Mouse (Mus musculus): ENCODE measurements at regions not wholly inside any gene's neighbourhood (a gene's known extent, or its start where the extent isn't known, plus 50 kb on each side); places are given as distances from the start of the nearest gene placed in this dataset.
"Not testable (repeated sequence)": the region's sequence is repeated elsewhere in the genome, so short reads cannot be mapped to it uniquely, and the experiment has no call there.

DNA sequence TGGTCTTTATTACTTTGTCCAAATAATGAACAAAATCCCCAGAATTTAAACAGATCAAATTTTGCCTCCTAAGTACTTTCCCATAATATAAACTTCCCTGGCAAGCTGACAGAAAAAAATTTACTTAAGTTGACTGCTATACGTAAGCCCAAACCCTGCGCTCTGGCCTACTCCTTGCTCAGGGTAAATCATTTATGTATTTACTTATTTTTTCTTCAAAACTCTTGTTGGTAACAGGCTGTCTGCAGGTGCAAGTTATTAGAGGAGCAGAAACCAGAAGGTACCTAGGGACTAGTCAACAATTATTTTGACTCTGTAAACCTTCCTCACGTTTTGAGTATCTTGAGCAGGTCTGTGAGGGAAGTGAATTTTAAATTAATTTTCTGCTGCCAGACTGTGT lies 2615.7 kb downstream of the Poteg start:
- no peaks in the 10 kb centered on the region for H3K9me3 ChIP-seq (ENCODE audit: low read length)
- no peaks in the 10 kb centered on the region for H3K36me3 ChIP-seq (ENCODE audit: insufficient read depth, low read length)
- no peaks in the 10 kb centered on the region for H3K27me3 ChIP-seq (ENCODE audit: insufficient read depth, low read length)
- no peak for TF ChIP-seq CTCF (IDR thresholded peaks at IDR 0.05; ENCODE audit: low read depth)
- H3K27ac ChIP-seq: no peak overlapping the region
- H3K4me1 ChIP-seq (ENCODE audit: insufficient read depth, low read length): no peaks in the 10 kb centered on the region
- H3K4me3 ChIP-seq (ENCODE audit: low read length): no peak overlapping the region
- 80% methylated on average over 3 of the region's 3 CpGs for WGBS
- no peak overlapping the region for H3K9ac ChIP-seq (replicated peaks; ENCODE audit: low read length)
- DNase-seq (ENCODE audit: low spot score) (no peak), ATAC-seq (no peak)
- no peak overlapping the region for H3K4me2 ChIP-seq (ENCODE audit: low read depth, low read length)

DNA sequence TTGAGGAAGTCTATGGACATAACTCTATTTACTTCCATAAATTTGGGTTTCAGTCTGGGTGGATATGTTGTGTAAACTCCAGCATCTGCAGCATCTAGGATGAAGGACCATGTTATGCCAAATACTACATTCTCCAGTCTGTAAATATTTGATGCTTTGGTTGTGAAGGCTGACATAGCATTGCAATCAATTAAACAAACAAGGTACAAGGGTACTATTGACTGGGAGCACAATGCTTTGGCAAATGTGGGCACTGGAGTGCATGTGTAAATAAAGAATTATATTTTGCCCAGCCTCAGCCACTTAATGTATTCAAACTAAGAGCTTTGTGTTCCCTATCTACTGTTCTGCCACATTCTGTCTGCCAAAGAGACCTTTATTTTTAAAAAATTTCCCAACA lies 2630.3 kb downstream of the Poteg start:
- TF ChIP-seq CTCF (IDR thresholded peaks at IDR 0.05; ENCODE audit: low read depth): no peak
- Histone ChIP-seq H3K9ac (replicated peaks; ENCODE audit: low read length) (no peak overlapping the region), H3K27ac (no peak overlapping the region), H3K4me2 (ENCODE audit: low read depth, low read length) (no peak overlapping the region), H3K9me3 (ENCODE audit: low read length) (no peaks in the 10 kb centered on the region), H3K36me3 (ENCODE audit: insufficient read depth, low read length) (no peaks in the 10 kb centered on the region), H3K4me3 (ENCODE audit: low read length) (no peak overlapping the region), H3K4me1 (ENCODE audit: insufficient read depth, low read length) (no peaks in the 10 kb centered on the region), H3K27me3 (ENCODE audit: insufficient read depth, low read length) (no peaks in the 10 kb centered on the region)
- DNase-seq (ENCODE audit: low spot score) (no peak), ATAC-seq (no peak)

DNA sequence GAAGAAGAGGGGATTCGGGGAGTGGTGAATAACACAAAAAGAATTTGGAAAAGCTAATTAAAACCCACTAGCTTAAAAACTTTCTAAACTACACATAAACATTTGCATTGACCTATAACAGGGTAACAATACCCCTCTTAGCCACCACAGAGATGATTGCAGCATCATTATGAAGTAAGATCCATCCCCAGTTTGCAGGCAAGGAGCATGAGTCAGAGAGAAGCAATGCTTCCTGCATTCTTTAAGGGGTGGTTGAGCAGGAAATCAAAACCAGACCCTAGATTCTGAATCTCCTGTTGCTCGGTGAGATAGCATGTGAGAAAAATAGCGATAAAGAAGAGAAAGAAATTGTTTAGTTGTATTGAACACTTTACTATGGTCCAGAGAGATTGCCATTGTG lies 2680.3 kb downstream of the Poteg start:
- ATAC-seq (no peak), DNase-seq (ENCODE audit: low spot score) (no peak)
- Histone ChIP-seq H3K27ac (no peak overlapping the region), H3K27me3 (ENCODE audit: insufficient read depth, low read length) (no peaks in the 10 kb centered on the region), H3K4me3 (ENCODE audit: low read length) (no peak overlapping the region), H3K9ac (replicated peaks; ENCODE audit: low read length) (no peak overlapping the region), H3K4me1 (ENCODE audit: insufficient read depth, low read length) (no peaks in the 10 kb centered on the region), H3K36me3 (ENCODE audit: insufficient read depth, low read length) (no peaks in the 10 kb centered on the region), H3K4me2 (ENCODE audit: low read depth, low read length) (no peak overlapping the region), H3K9me3 (ENCODE audit: low read length) (no peaks in the 10 kb centered on the region)
- no peak for TF ChIP-seq CTCF (IDR thresholded peaks at IDR 0.05; ENCODE audit: low read depth)
- WGBS: 85% methylated on average over 3 of the region's 3 CpGs

DNA sequence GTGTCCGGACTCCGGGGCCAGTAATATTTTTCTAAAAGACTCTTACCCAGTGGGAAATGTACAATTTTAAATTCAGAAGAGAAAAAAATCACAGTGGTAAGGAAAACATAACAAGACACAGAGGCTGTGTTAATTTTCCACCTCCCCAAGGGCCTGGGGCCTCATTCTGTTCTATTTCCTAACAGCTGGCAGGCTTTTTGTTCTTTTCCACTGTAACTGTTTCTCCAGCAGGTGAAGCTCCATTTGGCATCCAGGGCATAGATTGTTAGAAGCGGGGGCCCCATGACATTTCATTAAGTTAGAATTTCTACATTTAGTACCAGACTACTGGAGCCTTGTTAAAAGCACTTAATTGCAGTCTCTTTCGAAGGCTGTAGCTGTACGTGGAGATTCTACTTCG lies 2687.5 kb downstream of the Poteg start:
- Histone ChIP-seq H3K4me2 (ENCODE audit: low read depth, low read length) (no peak overlapping the region), H3K27me3 (ENCODE audit: insufficient read depth, low read length) (no peaks in the 10 kb centered on the region), H3K9me3 (ENCODE audit: low read length) (no peaks in the 10 kb centered on the region), H3K4me1 (ENCODE audit: insufficient read depth, low read length) (no peaks in the 10 kb centered on the region), H3K4me3 (ENCODE audit: low read length) (no peak overlapping the region), H3K36me3 (ENCODE audit: insufficient read depth, low read length) (no peaks in the 10 kb centered on the region), H3K9ac (replicated peaks; ENCODE audit: low read length) (no peak overlapping the region), H3K27ac (no peak overlapping the region)
- no peak for TF ChIP-seq CTCF (IDR thresholded peaks at IDR 0.05; ENCODE audit: low read depth)
- 69% methylated on average over 6 of the region's 6 CpGs for WGBS
- peak; percentile 22 for DNase-seq (ENCODE audit: low spot score)
- no peak for ATAC-seq

DNA sequence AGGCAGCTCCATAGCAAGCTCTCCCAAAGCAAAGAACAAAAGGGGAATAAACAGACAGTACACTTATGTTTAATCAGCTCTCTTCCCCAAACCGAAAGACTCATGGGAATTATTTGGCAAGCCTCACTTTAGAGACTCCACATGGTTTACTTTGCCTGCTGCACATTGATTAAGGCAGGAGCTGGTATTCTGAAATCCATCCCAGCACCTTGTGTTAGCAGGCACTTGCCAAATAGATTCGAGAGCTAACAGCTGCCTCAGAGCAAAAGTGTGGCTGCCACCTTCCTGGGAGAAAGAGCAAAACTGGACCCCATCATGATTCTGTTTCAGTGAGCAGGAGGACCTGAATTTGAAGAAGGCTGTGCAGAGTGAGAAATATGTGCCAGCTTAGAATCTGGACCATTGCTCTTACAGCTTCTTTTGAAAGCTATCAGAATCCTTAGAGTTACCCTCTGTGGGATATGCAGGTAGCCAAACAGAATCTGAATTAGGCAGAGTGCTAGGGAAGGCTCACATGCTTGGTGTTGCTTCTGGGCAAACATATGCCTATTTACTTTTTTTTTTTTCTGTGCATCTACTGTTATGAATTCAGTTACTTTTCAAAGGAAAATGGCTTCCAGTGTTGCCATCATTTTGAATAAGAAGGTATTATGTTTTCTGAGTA lies 2703.8 kb downstream of the Poteg start:
- Histone ChIP-seq H3K27ac (no peak overlapping the region), H3K4me1 (ENCODE audit: insufficient read depth, low read length) (no peaks in the 10 kb centered on the region), H3K27me3 (ENCODE audit: insufficient read depth, low read length) (no peaks in the 10 kb centered on the region), H3K4me3 (ENCODE audit: low read length) (no peak overlapping the region), H3K9ac (replicated peaks; ENCODE audit: low read length) (no peak overlapping the region), H3K9me3 (ENCODE audit: low read length) (no peaks in the 10 kb centered on the region), H3K36me3 (ENCODE audit: insufficient read depth, low read length) (no peaks in the 10 kb centered on the region), H3K4me2 (ENCODE audit: low read depth, low read length) (no peak overlapping the region)
- DNase-seq (ENCODE audit: low spot score) (peak; percentile 68), ATAC-seq (no peak)
- no peak for TF ChIP-seq CTCF (IDR thresholded peaks at IDR 0.05; ENCODE audit: low read depth)
- 36% methylated on average over 2 of the region's 2 CpGs for WGBS

DNA sequence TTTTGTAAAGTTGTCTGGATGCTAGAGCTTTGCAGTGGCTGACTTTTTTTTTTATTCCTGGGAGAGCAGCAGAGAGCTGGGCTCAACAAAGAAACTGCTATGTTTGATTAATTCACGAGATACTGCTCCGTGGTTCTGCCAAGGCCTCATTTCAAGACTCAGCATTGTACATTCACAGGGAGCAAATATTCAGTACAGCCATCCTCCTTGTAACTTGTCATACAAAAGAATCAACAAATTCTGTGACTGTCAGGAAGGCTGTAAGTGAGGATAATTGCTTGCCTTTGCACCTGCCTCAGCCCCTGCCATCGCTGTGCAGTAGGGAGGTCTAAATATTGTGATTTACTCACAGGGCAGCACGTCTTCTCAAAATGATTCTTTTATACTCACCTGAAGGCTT lies 2705.5 kb downstream of the Poteg start:
- Histone ChIP-seq H3K27me3 (ENCODE audit: insufficient read depth, low read length) (no peaks in the 10 kb centered on the region), H3K36me3 (ENCODE audit: insufficient read depth, low read length) (no peaks in the 10 kb centered on the region), H3K4me3 (ENCODE audit: low read length) (no peak overlapping the region), H3K27ac (no peak overlapping the region), H3K4me2 (ENCODE audit: low read depth, low read length) (no peak overlapping the region), H3K9ac (replicated peaks; ENCODE audit: low read length) (no peak overlapping the region), H3K4me1 (ENCODE audit: insufficient read depth, low read length) (no peaks in the 10 kb centered on the region), H3K9me3 (ENCODE audit: low read length) (no peaks in the 10 kb centered on the region)
- 41% methylated on average over 4 of the region's 4 CpGs for WGBS
- peak; percentile 2 for DNase-seq (ENCODE audit: low spot score)
- TF ChIP-seq CTCF (IDR thresholded peaks at IDR 0.05; ENCODE audit: low read depth): no peak
- peak; percentile 35; the same call in 1 of the 2 replicates for ATAC-seq

DNA sequence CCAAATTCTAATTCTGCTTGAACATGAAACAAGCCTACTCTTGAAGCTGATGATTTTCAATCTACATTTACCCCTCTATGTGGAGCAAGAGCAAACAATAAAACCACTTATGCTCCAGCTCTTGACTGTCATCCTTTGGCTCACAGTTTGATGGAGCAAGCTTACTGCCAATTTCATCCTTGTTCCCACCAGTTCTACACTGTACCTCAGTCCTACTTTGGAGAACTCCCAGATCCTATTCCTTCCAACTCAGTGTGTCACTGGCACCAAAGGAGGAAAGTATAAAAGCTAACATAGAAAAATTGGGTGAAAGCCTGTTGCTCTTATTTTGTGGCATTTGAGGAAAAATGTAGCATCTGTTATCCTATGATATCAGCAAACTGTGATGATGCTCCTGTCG lies 2724.4 kb downstream of the Poteg start:
- Histone ChIP-seq H3K9me3 (ENCODE audit: low read length) (no peaks in the 10 kb centered on the region), H3K4me2 (ENCODE audit: low read depth, low read length) (no peak overlapping the region), H3K4me3 (ENCODE audit: low read length) (no peak overlapping the region), H3K27ac (no peak overlapping the region), H3K9ac (replicated peaks; ENCODE audit: low read length) (no peak overlapping the region), H3K27me3 (ENCODE audit: insufficient read depth, low read length) (no peaks in the 10 kb centered on the region), H3K36me3 (ENCODE audit: insufficient read depth, low read length) (no peaks in the 10 kb centered on the region), H3K4me1 (ENCODE audit: insufficient read depth, low read length) (no peaks in the 10 kb centered on the region)
- TF ChIP-seq CTCF (IDR thresholded peaks at IDR 0.05; ENCODE audit: low read depth): no peak
- DNase-seq (ENCODE audit: low spot score) (no peak), ATAC-seq (no peak)
- 72% methylated on average over 1 of the region's 1 CpGs for WGBS

DNA sequence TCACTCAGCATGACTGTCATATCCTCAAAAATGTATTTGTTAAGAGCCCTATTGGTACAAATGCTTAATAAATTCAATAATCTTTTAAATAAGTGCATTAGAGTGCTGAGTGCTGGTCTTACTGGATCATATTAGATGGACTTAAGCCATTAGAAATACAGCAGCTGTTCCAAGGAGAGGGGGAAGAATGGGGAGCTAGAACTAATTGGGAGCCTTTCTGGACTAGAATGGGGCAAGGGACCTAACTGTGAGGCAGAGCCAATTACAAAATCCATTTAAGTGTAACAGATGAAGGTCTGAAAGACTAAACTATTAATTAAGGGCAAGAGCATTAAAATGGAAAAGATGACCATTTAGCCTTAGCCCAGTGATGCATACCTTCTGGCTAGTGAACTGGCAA lies 2755.3 kb downstream of the Poteg start:
- not testable (repeated sequence) for H3K4me2 ChIP-seq (ENCODE audit: low read depth, low read length); H3K27ac ChIP-seq; H3K4me3 ChIP-seq (ENCODE audit: low read length); H3K27me3 ChIP-seq (ENCODE audit: insufficient read depth, low read length); H3K36me3 ChIP-seq (ENCODE audit: insufficient read depth, low read length); DNase-seq (ENCODE audit: low spot score); ATAC-seq; H3K9ac ChIP-seq (replicated peaks; ENCODE audit: low read length); H3K4me1 ChIP-seq (ENCODE audit: insufficient read depth, low read length); H3K9me3 ChIP-seq (ENCODE audit: low read length)

Measured in hindbrain, postnatal 0 days (tissue).